Mouse (Mus musculus): ENCODE results near the gene Phgr1.

GRCm38 (mm10) chr2:118726873-118727272 is 45.7 kb upstream of the Phgr1 start:
- no peak for TF ChIP-seq CTCF (IDR thresholded peaks at IDR 0.05)
- TF ChIP-seq EP300 (IDR thresholded peaks at IDR 0.05; ENCODE audit: insufficient read depth, low read depth, low read length): no peak
- TF ChIP-seq POLR2A (IDR thresholded peaks at IDR 0.05; ENCODE audit: insufficient read depth, low read depth, low read length): no peak

All from heart, adult 2 months (tissue).